Mouse (Mus musculus) heart, embryonic 11.5 days (tissue): ENCODE results near the gene Runx2. TPM values are rescaled to one million over a fixed set of nuclear protein-coding genes. Genes with fewer than 3 reads are reported as not detected.

ENCODE experiments used
- ATAC-seq: fragments of 200-750 bp; cut with Nextera tagmentation; replicated peaks from 2 replicates; pipeline ENCODE4 v1.8.0; 2017; ENCODE audit warnings: moderate library complexity; ENCODE audit not compliant: insufficient number of reproducible peaks, low FRiP score, low TSS enrichment
- H3K27ac ChIP-seq: fragments of 300-500 bp; sonication (generic); 2 replicates; pipeline ENCODE4 v1.5.1; 2014; ENCODE audit warnings: mild to moderate bottlenecking, low read depth, low read length
- H3K27me3 ChIP-seq: fragments of 300-500 bp; sonication (generic); 2 replicates; pipeline ENCODE4 v1.6.1; 2014; ENCODE audit warnings: mild to moderate bottlenecking, low read length, mixed read lengths; ENCODE audit not compliant: control insufficient read depth, insufficient read depth
- H3K36me3 ChIP-seq: fragments of 300-500 bp; sonication (generic); 2 replicates; pipeline ENCODE4 v1.6.1; 2014; ENCODE audit warnings: mild to moderate bottlenecking, low read length, moderate library complexity, mixed read lengths; ENCODE audit not compliant: control insufficient read depth, insufficient read depth
- H3K4me1 ChIP-seq: fragments of 300-500 bp; sonication (generic); 2 replicates; pipeline ENCODE4 v1.6.1; 2014; ENCODE audit warnings: low read length; ENCODE audit not compliant: control insufficient read depth, insufficient read depth
- H3K4me2 ChIP-seq: fragments of 300-500 bp; sonication (generic); 2 replicates; pipeline ENCODE4 v1.6.1; 2014; ENCODE audit warnings: mild to moderate bottlenecking, moderate library complexity
- H3K4me3 ChIP-seq: fragments of 300-500 bp; sonication (generic); 2 replicates; pipeline ENCODE4 v1.5.1; 2014; ENCODE audit warnings: low read depth, low read length
- H3K9ac ChIP-seq: fragments of 300-500 bp; sonication (generic); 2 replicates; pipeline ENCODE4 v1.6.1; 2014; ENCODE audit warnings: mild to moderate bottlenecking, low read depth, low read length, moderate library complexity
- H3K9me3 ChIP-seq: fragments of 300-500 bp; sonication (generic); replicated peaks from 2 replicates; pipeline ENCODE4 v1.6.1; 2016; ENCODE audit warnings: low read length; ENCODE audit not compliant: control insufficient read depth
- WGBS: fragments of 180-500 bp; shearing (Covaris S2); extraction: QIAGEN DNeasy Blood & Tissue Kit; methylation state at CpG from one replicate; pipeline ENCODE4 v1.1.7; 2014; ENCODE audit not compliant: insufficient replicate concordance; 5-methylcytosine and 5-hydroxymethylcytosine counted together
- polyA plus RNA-seq: library from polyadenylated mRNA; unstranded; fragments of >200 nt; fragmentation: Nextera tagmentation; extraction: Ambion mirVana; gene quantifications from 2 replicates; pipeline ENCODE4 v1.2.1, GENCODE M21; 2014

The Runx2 gene
- polyA plus RNA-seq, 1 experiment from 2014 or later: 0.62 TPM

DNA sequence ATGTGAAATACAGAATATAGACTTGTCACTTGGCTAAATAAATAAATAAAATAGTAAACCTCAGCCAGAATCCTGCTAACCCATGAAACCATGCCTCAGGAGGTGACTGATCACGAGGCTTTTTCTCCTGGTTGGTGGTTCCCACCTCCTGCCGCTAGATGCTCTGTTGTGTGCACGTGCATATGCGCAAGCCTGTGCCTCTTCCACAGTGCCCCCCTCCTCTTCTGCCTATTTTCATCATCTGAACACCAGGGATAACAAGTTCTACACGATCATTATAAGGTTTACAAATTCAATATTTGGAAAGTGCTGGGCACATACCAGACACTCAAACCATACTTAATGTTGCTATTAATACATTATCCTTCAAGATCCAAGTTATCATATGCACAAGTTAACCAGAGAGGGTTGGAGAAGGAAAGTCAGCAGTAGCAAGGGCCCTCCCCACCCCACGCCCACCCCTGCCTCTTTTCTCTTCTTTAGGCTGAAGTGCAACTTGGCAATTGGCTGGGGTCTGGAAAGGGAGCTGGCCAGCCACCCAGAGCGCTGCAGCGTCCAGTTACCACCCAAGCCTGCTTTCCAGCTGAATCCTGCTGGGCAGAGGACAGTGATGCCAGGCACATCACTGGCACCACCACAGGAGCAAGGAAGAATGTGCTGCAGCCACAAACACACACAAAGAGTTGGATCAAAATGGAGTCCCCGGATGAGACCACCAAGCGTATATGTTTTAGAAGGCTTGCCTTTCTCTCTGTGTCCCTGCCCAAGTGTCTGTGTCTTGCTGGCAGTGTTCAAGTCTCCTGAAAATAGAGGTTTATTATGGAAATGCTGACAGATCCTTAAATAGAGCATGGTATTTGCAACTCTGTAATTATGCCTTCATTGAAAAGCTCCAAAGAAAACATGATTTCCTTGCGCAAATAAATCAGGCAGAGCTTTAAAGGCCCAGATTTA is 294.2 kb downstream of the Runx2 start:
- WGBS: 78% methylated on average over 11 of the region's 11 CpGs
- no peaks in the 10 kb centered on the region for H3K9me3 ChIP-seq
- H3K36me3 ChIP-seq: no peaks in the 10 kb centered on the region
- no peak for ATAC-seq
- no peak overlapping the region for H3K9ac ChIP-seq
- H3K4me1 ChIP-seq: no peaks in the 10 kb centered on the region
- no peaks in the 10 kb centered on the region for H3K27me3 ChIP-seq
- H3K4me3 ChIP-seq: no peak overlapping the region
- no peak overlapping the region for H3K27ac ChIP-seq
- no peak overlapping the region for H3K4me2 ChIP-seq

DNA sequence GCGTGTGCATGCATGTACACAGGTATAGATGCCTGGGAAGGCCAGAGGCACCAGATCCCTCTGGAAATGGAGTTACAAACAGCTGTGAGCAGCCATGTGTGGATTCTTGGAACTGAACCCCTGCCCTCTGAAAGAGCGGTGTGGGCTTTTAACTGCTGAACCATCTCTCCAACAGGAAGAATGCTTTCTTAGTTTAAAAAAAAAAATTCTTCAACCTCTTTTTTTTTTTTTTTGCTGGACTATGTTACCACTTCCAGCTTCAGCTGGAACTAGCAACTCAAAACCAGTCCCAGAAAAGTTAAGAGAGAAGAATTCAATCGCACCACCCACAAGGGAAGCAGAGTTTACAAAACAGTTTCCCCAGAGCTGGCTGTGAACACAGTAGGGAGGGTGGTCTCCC is 295.2 kb downstream of the Runx2 start:
- Histone ChIP-seq H3K9ac (no peak overlapping the region), H3K36me3 (no peaks in the 10 kb centered on the region), H3K4me2 (no peak overlapping the region), H3K4me1 (no peaks in the 10 kb centered on the region), H3K27ac (no peak overlapping the region), H3K27me3 (no peaks in the 10 kb centered on the region), H3K4me3 (no peak overlapping the region), H3K9me3 (no peaks in the 10 kb centered on the region)
- no peak for ATAC-seq
- WGBS: 76% methylated on average over 3 of the region's 3 CpGs

DNA sequence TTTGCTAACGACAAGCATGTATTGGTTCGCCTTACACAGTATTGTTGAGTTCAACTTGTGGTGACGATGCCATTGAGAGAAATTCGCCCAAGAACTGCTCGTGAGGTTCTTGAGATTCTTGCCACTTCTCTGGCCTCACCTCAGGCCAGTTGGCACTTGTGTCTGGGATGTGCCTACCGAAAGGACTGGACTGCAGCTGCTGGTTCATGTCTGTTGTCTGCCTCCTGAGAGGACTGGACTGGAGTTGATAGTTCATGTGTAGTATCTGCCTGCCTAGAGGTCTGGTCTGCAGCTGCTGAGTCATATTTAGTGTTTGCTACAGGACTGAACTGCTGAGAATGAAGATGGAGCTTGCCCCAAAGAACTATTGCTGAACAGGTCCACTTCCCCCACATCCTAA is 296.4 kb downstream of the Runx2 start:
- Histone ChIP-seq H3K27ac (no peak overlapping the region), H3K4me2 (no peak overlapping the region), H3K9ac (no peak overlapping the region), H3K4me3 (no peak overlapping the region), H3K9me3 (no peaks in the 10 kb centered on the region), H3K36me3 (no peaks in the 10 kb centered on the region), H3K4me1 (no peaks in the 10 kb centered on the region), H3K27me3 (no peaks in the 10 kb centered on the region)
- no peak for ATAC-seq
- 84% methylated on average over 6 of the region's 6 CpGs for WGBS

DNA sequence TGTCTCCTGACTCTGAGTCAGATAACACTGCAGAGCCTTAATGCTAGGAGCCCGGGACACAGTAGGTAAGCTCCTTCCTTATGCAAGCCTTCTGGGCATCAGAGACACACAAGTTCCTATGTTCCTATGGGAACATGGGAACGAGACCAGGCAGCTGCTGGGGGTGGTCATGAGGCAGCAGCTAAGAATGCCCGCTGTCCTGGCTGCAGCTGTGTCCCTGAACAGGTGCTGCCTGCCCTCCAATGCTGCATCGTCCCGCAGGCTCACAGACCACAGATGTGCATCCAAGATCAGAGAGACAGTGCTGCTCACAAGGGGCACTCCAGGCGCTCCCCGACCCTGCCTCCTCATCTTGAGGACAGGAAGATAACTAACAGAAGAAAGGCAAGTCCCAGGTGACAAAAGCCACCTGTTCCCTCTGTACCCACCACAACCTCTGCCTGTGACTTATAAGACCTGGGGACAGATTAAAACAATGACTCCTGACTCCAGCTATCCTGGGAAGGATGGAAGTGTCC is 306.3 kb downstream of the Runx2 start:
- no peak overlapping the region for H3K9ac ChIP-seq
- WGBS: 51% methylated on average over 7 of the region's 7 CpGs
- no peak overlapping the region for H3K4me2 ChIP-seq
- no peaks in the 10 kb centered on the region for H3K27me3 ChIP-seq
- ATAC-seq: no peak
- H3K9me3 ChIP-seq: no peaks in the 10 kb centered on the region
- no peaks in the 10 kb centered on the region for H3K4me1 ChIP-seq
- H3K36me3 ChIP-seq: no peaks in the 10 kb centered on the region
- no peak overlapping the region for H3K4me3 ChIP-seq
- H3K27ac ChIP-seq: no peak overlapping the region

DNA sequence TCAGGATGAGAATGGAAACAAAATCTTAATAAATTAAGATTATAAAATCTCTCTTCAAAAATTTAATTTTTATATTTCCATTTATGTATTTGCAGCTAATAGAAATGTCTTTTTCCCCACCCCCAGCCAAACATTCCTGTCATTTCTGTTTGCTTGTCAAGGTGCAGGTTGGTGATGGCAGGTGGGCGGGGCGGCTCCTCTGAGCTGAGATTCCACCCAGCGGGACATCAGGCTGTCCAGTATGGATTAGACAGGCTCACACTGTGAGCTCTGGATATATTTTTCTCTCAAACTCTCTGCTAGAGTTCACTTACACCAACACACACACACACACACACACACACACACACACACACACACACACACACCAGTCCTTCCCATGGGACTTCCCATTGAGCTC is 306.9 kb downstream of the Runx2 start:
- WGBS: 90% methylated on average over 3 of the region's 3 CpGs
- ATAC-seq: no peak
- H3K27ac ChIP-seq: no peak overlapping the region
- no peak overlapping the region for H3K9ac ChIP-seq
- H3K36me3 ChIP-seq: no peaks in the 10 kb centered on the region
- H3K4me3 ChIP-seq: no peak overlapping the region
- H3K4me2 ChIP-seq: no peak overlapping the region
- no peaks in the 10 kb centered on the region for H3K4me1 ChIP-seq
- H3K9me3 ChIP-seq: no peaks in the 10 kb centered on the region
- H3K27me3 ChIP-seq: no peaks in the 10 kb centered on the region

DNA sequence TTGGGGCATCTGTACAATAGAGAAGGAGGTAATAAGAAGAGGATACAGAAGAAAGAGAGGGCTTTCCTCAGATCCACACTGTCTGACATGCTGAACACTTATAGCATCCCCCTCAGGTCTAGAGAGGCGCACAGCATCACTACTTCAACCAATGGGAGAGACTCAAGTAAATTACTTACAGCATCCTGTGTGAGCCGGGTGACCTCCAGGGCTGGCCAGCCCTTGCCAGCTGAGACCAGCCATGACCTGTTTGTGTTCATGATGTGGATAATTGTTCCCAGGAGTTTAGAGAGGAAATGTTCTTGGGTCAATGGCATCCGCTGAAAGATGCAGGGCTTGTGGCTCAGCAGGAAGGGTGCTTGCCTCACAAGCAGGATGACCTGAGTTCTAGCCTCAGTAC is 308.1 kb downstream of the Runx2 start:
- Histone ChIP-seq H3K36me3 (no peaks in the 10 kb centered on the region), H3K9ac (no peak overlapping the region), H3K4me3 (no peak overlapping the region), H3K27ac (no peak overlapping the region), H3K27me3 (no peaks in the 10 kb centered on the region), H3K4me1 (no peaks in the 10 kb centered on the region), H3K9me3 (no peaks in the 10 kb centered on the region), H3K4me2 (no peak overlapping the region)
- WGBS: 64% methylated on average over 3 of the region's 3 CpGs
- ATAC-seq: no peak

DNA sequence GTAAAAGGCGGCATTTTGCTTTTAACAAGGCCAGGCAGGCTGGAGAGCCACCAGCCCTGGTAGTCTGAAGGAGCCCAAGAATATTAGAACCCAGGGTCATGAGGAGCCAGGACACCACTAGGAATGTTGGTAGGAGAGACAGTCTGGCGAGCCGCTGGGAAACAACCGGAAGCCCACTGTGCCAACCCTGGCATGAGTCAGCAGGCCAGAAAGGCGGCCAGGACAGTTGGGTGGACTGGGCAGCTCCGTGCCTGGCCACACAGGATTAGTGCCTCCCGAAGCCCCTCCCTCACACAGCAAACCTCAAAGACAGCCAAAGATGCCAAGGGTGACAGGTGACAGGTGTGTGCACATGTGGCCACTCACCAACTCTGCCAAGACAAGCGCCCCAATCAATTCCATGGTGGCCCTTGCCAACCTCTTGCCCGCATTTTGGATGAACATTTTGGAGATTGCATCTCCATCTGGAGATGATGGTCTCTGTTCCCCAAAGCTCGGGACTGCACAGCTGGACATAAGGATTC is 309.7 kb downstream of the Runx2 start:
- no peaks in the 10 kb centered on the region for H3K4me1 ChIP-seq
- no peak overlapping the region for H3K4me3 ChIP-seq
- no peak overlapping the region for H3K4me2 ChIP-seq
- 84% methylated on average over 10 of the region's 10 CpGs for WGBS
- H3K27me3 ChIP-seq: no peaks in the 10 kb centered on the region
- no peaks in the 10 kb centered on the region for H3K36me3 ChIP-seq
- H3K9me3 ChIP-seq: no peaks in the 10 kb centered on the region
- ATAC-seq: no peak
- H3K27ac ChIP-seq: no peak overlapping the region
- no peak overlapping the region for H3K9ac ChIP-seq

DNA sequence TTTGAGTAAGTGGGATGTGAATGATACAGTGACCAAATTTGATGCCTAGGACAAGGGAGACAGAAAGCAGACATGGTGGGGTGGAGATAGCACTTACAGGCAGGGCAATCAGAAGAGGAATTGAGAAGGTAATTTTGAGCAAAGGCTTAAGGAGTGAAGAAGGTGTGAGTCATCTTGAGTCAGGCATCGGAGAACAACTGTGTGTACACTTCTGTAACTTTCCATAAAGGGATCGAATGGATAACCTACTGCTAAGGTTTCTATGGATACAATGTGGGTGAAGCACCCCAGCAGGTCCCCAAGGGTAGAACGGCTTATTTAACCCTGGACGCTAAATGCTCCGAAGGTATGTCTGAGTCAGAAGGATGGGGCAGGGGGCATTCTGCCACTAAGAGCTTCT is 312.4 kb downstream of the Runx2 start:
- H3K9me3 ChIP-seq: no peaks in the 10 kb centered on the region; the same call in 1 of the 2 replicates
- H3K4me3 ChIP-seq: no peak overlapping the region
- no peak for ATAC-seq
- no peak overlapping the region for H3K27ac ChIP-seq
- no peak overlapping the region for H3K9ac ChIP-seq
- no peaks in the 10 kb centered on the region for H3K27me3 ChIP-seq
- H3K36me3 ChIP-seq: no peaks in the 10 kb centered on the region
- WGBS: 80% methylated on average over 5 of the region's 5 CpGs
- H3K4me2 ChIP-seq: no peak overlapping the region
- no peaks in the 10 kb centered on the region for H3K4me1 ChIP-seq
